Mouse (Mus musculus): Measurements from ENCODE around the gene Cap1. TPM values are rescaled to one million over a fixed set of nuclear protein-coding genes. Genes with fewer than 3 reads are reported as not detected.

The Cap1 gene
- polyA plus RNA-seq, 1 experiment, result 54.1 TPM

GRCm38 (mm10) chr4:122902156-122902555 is 16.3 kb upstream of the Cap1 start:
- no peaks in the 10 kb centered on the region for H3K4me1 ChIP-seq (ENCODE audit: control insufficient read depth, insufficient read depth, insufficient read length, low read length)
- no peak overlapping the region for H3K27ac ChIP-seq (replicated peaks; ENCODE audit: low read depth, low read length)
- H3K4me3 ChIP-seq (ENCODE audit: insufficient read depth, low read depth, low read length), result no peak overlapping the region

- Histone ChIP-seq H3K27ac (replicated peaks; ENCODE audit: low read depth, low read length) (no peak overlapping the region), H3K4me1 (ENCODE audit: control insufficient read depth, insufficient read depth, insufficient read length, low read length) (no peaks in the 10 kb centered on the region), H3K4me3 (ENCODE audit: insufficient read depth, low read depth, low read length) (no peak overlapping the region)
These were observed 12.5 kb upstream of the Cap1 start for GRCm38 (mm10) chr4:122898313-122898712.

- no peak overlapping the region for H3K27ac ChIP-seq (replicated peaks; ENCODE audit: low read depth, low read length)
- no peak overlapping the region for H3K4me3 ChIP-seq (ENCODE audit: insufficient read depth, low read depth, low read length)
- H3K4me1 ChIP-seq (ENCODE audit: control insufficient read depth, insufficient read depth, insufficient read length, low read length), result no peaks in the 10 kb centered on the region
These were observed 11.9 kb upstream of the Cap1 start for GRCm38 (mm10) chr4:122897750-122898149.

DNA sequence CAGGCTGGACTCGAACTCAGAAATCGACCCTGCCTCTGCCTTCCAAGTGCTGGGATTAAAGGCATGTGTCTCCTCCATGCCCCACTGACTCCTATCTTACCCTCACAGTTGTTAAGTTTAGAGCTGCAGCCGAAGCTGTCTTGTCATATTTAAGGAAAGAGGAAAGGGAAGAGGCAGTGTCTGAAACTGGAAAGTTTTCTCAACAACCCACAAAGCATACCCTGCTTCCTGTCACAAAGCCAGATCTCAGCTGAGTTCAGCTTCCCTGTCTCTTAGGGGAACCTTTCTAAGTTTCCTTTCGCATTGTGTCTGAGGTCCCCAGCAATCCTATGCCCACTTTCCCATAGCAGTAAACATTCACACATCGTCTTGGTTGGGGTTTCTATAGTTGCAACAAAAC is 6.3 kb upstream of the Cap1 start:
- Histone ChIP-seq H3K4me3 (ENCODE audit: insufficient read depth, low read depth, low read length) (no peak overlapping the region), H3K27ac (replicated peaks; ENCODE audit: low read depth, low read length) (no peak overlapping the region)

GRCm38 (mm10) chr4:122891597-122891996 is 5.7 kb upstream of the Cap1 start:
- Histone ChIP-seq H3K4me1 (ENCODE audit: control insufficient read depth, insufficient read depth, insufficient read length, low read length) (no peaks in the 10 kb centered on the region), H3K27ac (replicated peaks; ENCODE audit: low read depth, low read length) (no peak overlapping the region), H3K4me3 (ENCODE audit: insufficient read depth, low read depth, low read length) (no peak overlapping the region)

More for the DNA sequence above, 6.3 kb upstream of the Cap1 start:
- H3K4me1 ChIP-seq (ENCODE audit: control insufficient read depth, insufficient read depth, insufficient read length, low read length), result no peaks in the 10 kb centered on the region

GRCm38 (mm10) chr4:122890881-122891481 is 5.1 kb upstream of the Cap1 start:
- Histone ChIP-seq H3K27ac (replicated peaks; ENCODE audit: low read depth, low read length) (no peak overlapping the region), H3K4me3 (ENCODE audit: insufficient read depth, low read depth, low read length) (no peak overlapping the region), H3K4me1 (ENCODE audit: control insufficient read depth, insufficient read depth, insufficient read length, low read length) (no peaks in the 10 kb centered on the region)

GRCm38 (mm10) chr4:122887336-122887735 is 1.5 kb upstream of the Cap1 start:
- Histone ChIP-seq H3K4me3 (ENCODE audit: insufficient read depth, low read depth, low read length) (0 out of 2 replicates have a peak overlapping the region, but pooled peaks have one; percentile 78), H3K27ac (replicated peaks; ENCODE audit: low read depth, low read length) (peak overlapping the region; percentile 100), H3K4me1 (ENCODE audit: control insufficient read depth, insufficient read depth, insufficient read length, low read length) (peaks cover 12% of the 10 kb centered on the region; the same call in 1 of the 2 replicates)

DNA sequence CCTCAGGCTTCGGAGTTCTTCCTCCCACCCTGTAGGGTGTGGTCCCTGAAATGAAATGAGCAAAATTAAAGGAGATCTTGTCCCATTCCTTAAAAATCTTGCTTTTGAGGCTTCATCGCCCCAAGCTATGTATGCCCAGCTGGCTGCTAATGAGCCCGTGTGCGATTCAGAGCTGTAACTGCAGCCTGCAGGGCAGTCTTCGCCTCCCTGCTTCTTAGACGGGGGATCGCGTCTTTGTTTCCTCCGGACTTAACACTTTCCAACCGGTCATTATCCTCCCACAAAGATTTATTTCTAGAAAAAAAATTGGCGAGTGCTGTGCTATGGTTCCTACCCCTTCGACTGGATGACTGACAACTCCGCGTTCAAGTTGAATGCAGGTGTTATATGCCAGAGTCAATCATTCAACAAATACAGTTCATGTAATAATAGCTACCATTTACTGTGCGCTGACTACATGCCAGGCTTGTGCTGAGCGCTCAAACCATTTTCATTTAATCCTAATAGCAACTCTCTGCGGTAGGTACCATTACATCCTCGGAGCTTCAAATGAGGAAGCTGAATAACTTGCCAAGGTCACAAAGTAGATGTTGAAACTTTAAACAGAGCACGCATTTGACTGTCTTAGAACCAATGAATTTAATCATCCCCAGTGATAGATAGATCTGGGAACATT is 861 bp upstream of the Cap1 start:
- H3K4me1 ChIP-seq (ENCODE audit: control insufficient read depth, insufficient read depth, insufficient read length, low read length), result peaks cover 14% of the 10 kb centered on the region; the same call in 1 of the 2 replicates
- H3K4me3 ChIP-seq (ENCODE audit: insufficient read depth, low read depth, low read length), result peak overlapping the region; percentile 78
- H3K27ac ChIP-seq (replicated peaks; ENCODE audit: low read depth, low read length), result peak overlapping the region; percentile 100

- Histone ChIP-seq H3K4me1 (ENCODE audit: control insufficient read depth, insufficient read depth, insufficient read length, low read length) (peaks cover 22% of the 10 kb centered on the region; the same call in 1 of the 2 replicates), H3K27ac (replicated peaks; ENCODE audit: low read depth, low read length) (peak overlapping the region; percentile 88), H3K4me3 (ENCODE audit: insufficient read depth, low read depth, low read length) (peak overlapping the region; percentile 83)
These were observed 1.1 kb downstream of the Cap1 start for GRCm38 (mm10) chr4:122884481-122885340.

GRCm38 (mm10) chr4:122884051-122884450 is 1.8 kb downstream of the Cap1 start:
- H3K27ac ChIP-seq (replicated peaks; ENCODE audit: low read depth, low read length), result peak overlapping the region; percentile 88; the same call in 1 of the 2 replicates
- peaks cover 22% of the 10 kb centered on the region; the same call in 1 of the 2 replicates for H3K4me1 ChIP-seq (ENCODE audit: control insufficient read depth, insufficient read depth, insufficient read length, low read length)
- peak overlapping the region; percentile 83 for H3K4me3 ChIP-seq (ENCODE audit: insufficient read depth, low read depth, low read length)

DNA sequence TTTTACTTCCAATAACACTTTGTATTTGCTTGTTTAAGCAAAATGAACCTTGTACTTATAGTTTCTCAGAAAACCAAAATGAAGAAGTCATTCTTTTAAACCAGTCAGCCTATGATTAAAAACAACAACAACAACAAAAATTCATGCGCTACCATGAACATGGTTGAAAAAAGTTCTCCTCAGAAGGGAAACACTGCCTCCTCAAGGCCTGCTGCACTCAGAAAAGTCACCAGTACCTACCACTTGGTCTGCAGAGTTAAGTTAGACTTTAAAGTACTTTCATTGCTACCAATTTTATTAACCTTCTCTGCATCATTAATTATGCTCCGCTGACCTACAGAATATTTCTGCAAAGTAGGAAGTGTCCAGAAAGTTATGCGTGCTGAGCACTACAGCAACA is 2.6 kb downstream of the Cap1 start:
- peak overlapping the region; percentile 25 for H3K4me3 ChIP-seq (ENCODE audit: insufficient read depth, low read depth, low read length)
- peaks cover 24% of the 10 kb centered on the region; the same call in 1 of the 2 replicates for H3K4me1 ChIP-seq (ENCODE audit: control insufficient read depth, insufficient read depth, insufficient read length, low read length)
- H3K27ac ChIP-seq (replicated peaks; ENCODE audit: low read depth, low read length), result no peak overlapping the region

- H3K4me1 ChIP-seq (ENCODE audit: control insufficient read depth, insufficient read depth, insufficient read length, low read length), result peaks cover 26% of the 10 kb centered on the region; the same call in 1 of the 2 replicates
- no peak overlapping the region for H3K27ac ChIP-seq (replicated peaks; ENCODE audit: low read depth, low read length)
- H3K4me3 ChIP-seq (ENCODE audit: insufficient read depth, low read depth, low read length), result no peak overlapping the region
These were observed 3.3 kb downstream of the Cap1 start for GRCm38 (mm10) chr4:122882544-122882943.

GRCm38 (mm10) chr4:122878333-122879070 is 7.4 kb downstream of the Cap1 start:
- H3K27ac ChIP-seq (replicated peaks; ENCODE audit: low read depth, low read length), result no peak overlapping the region; the same call in 1 of the 2 replicates
- no peak overlapping the region for H3K4me3 ChIP-seq (ENCODE audit: insufficient read depth, low read depth, low read length)

DNA sequence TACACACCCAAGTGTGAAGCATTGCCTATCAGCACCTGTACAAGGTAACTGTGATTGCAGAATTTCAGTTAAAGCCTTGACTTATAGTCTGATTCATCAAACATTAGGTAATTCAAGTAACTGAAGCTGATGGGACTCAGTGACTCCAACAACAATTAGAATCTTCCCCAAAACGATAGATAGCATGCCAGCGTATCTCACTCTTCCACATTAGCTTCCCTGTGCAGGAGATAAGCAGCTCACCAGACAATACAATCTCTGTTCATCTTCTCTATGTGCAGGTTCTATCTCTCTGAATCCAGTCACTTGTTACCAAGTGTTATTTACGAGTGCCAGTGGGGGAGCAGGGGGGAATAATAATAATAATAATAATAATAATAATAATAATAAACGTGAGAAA is 12.3 kb downstream of the Cap1 start:
- Histone ChIP-seq H3K4me3 (ENCODE audit: insufficient read depth, low read depth, low read length) (no peak overlapping the region), H3K27ac (replicated peaks; ENCODE audit: low read depth, low read length) (no peak overlapping the region), H3K4me1 (ENCODE audit: control insufficient read depth, insufficient read depth, insufficient read length, low read length) (peaks cover 4% of the 10 kb centered on the region; the same call in 1 of the 2 replicates)

More at GRCm38 (mm10) chr4:122878333-122879070, 7.4 kb downstream of the Cap1 start:
- peaks cover 17% of the 10 kb centered on the region; the same call in 1 of the 2 replicates for H3K4me1 ChIP-seq (ENCODE audit: control insufficient read depth, insufficient read depth, insufficient read length, low read length)

Data from brown adipose tissue, adult 24 weeks (tissue).